Mouse (Mus musculus): ENCODE data around the gene Apol11a. TPM values are rescaled to one million over a fixed set of nuclear protein-coding genes. Genes with fewer than 3 reads are reported as not detected.
"Not testable (repeated sequence)": the region's sequence is repeated elsewhere in the genome, so short reads cannot be mapped to it uniquely, and the experiment has no call there.

Apol11a gene
- polyA plus RNA-seq (2012; ENCODE audit: insufficient read depth, insufficient read length, missing spikeins) = not detected in 2 replicates

- H3K27ac ChIP-seq (replicated peaks; ENCODE audit: low read depth, low read length); H3K4me1 ChIP-seq (ENCODE audit: control insufficient read depth, insufficient read depth, insufficient read length, low read length); H3K4me3 ChIP-seq (ENCODE audit: insufficient read depth, low read depth, low read length): not testable (repeated sequence)
Observed at GRCm38 (mm10) chr15:77507966-77508365, at the start of gene Apol11a. Gene Apol11a (plus strand): TSS chr15:77508271.

DNA sequence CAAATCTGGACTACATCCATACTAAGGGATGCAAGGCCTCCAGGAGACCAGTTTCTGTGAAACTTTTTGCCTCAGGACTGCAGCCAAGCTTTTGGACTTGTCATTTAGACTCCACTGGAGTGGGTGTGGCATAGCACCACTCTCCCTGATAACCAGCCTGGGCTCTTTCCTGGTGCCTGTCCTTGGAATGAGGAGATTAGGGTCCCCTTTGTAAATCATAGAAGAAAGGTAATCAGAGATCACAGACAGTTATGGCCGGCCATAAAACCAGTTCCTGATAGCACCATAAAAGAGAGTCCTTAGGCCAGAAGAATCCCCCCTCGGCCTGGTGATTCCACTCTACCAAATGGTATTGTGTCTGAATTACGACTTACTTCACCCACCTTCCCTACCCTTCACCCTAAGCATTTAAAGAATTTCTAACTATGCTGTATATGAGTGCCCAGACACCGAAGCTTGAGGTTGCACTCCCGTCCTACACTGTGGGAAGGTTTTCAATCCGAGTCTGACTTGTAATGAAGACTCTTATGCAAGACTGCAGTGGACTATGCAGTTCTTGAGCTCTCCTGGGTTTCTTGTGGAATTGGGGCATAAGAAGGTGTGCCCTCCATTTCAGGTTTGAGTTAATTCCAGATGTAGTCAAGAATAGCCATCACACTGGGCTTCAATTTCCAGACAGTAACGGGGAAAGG is 33.2 kb upstream of the Apol11a start:
- H3K4me1 ChIP-seq (ENCODE audit: control insufficient read depth, insufficient read depth, insufficient read length, low read length); H3K27ac ChIP-seq (replicated peaks; ENCODE audit: low read depth, low read length); H3K4me3 ChIP-seq (ENCODE audit: insufficient read depth, low read depth, low read length): not testable (repeated sequence)

- not testable (repeated sequence) for H3K27ac ChIP-seq (replicated peaks; ENCODE audit: low read depth, low read length); H3K4me3 ChIP-seq (ENCODE audit: insufficient read depth, low read depth, low read length); H3K4me1 ChIP-seq (ENCODE audit: control insufficient read depth, insufficient read depth, insufficient read length, low read length)
Observed at GRCm38 (mm10) chr15:77476693-77477092, 31.4 kb upstream of the Apol11a start, which contains the start of gene Apol10a. Gene Apol10a (plus strand): TSS chr15:77477047.

DNA sequence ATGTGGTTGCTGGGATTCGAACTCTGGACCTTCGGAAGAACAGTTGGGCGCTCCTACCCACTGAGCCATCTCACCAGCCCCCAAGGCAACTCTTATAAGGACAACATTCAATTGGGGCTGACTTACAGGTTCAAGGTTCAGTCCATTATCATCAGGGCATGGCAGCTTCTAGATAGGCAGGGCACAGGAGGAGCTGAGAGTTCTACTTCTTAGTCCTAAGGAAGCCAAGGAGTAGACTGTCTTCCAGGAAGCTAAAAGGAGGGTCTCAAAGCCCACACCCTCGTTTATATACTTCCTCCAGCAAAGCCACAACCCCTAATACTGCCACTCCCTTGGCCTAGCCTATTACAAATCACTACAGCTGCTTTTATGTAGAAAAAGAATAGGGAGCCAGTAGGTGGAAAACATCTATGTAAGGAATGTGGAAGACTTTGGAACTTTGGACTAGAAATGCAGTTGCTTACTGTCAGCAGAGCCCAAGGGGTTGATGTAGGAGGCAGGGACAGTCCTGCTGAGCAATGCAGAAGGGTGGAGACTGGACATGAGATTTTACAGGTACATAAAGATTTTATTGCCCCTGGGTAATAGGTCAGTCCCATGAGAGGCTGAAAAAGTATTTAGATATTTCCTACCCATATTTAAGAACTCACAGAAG is 25.8 kb upstream of the Apol11a start:
- no peaks in the 10 kb centered on the region for H3K4me1 ChIP-seq (ENCODE audit: control insufficient read depth, insufficient read depth, insufficient read length, low read length)
- H3K27ac ChIP-seq (replicated peaks; ENCODE audit: low read depth, low read length) = no peak overlapping the region
- no peak overlapping the region for H3K4me3 ChIP-seq (ENCODE audit: insufficient read depth, low read depth, low read length)

DNA sequence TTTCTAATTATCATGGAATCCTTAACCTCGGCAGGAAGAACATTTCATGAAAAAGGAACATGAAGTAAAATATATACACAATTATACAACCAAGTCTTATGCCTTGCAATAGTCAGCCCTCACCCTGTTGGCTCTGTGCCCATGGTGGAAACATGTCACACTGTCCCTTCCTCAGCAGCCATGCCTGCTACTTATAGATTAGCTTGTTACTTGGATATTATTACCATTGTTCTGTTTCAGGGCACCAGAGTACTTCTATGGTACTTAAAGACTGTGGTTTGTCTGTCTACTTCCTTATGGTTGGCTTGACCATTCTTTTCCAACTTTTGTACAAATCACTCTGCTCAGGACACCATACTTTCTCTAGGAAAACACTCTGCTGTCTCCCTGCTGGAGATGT is 14.9 kb upstream of the Apol11a start:
- H3K27ac ChIP-seq (replicated peaks; ENCODE audit: low read depth, low read length); H3K4me3 ChIP-seq (ENCODE audit: insufficient read depth, low read depth, low read length); H3K4me1 ChIP-seq (ENCODE audit: control insufficient read depth, insufficient read depth, insufficient read length, low read length): not testable (repeated sequence)

DNA sequence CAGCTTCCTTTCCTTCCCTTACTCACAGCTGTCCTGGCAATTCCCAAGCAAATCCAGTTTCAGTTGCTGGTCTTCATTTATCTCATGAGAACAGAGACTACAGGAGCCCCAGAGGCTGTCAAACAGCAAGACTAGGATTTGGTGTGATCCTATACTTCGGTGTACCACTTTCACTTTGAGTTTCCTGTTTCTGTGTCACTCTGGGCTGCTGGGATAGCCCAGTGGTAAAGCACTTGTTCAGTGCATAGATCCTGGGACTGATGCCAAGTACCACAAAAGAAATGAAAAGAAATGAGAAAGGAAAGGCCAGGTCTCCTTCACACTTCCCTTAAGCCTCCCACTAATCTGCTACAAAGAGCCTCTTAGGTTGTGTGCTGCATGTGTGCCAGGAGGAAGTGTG is 13.4 kb upstream of the Apol11a start:
- H3K27ac ChIP-seq (replicated peaks; ENCODE audit: low read depth, low read length); H3K4me1 ChIP-seq (ENCODE audit: control insufficient read depth, insufficient read depth, insufficient read length, low read length); H3K4me3 ChIP-seq (ENCODE audit: insufficient read depth, low read depth, low read length): not testable (repeated sequence)

- H3K4me3 ChIP-seq (ENCODE audit: insufficient read depth, low read depth, low read length); H3K4me1 ChIP-seq (ENCODE audit: control insufficient read depth, insufficient read depth, insufficient read length, low read length); H3K27ac ChIP-seq (replicated peaks; ENCODE audit: low read depth, low read length): not testable (repeated sequence)
Observed at GRCm38 (mm10) chr15:77520596-77520995, 12.5 kb downstream of the Apol11a start.

DNA sequence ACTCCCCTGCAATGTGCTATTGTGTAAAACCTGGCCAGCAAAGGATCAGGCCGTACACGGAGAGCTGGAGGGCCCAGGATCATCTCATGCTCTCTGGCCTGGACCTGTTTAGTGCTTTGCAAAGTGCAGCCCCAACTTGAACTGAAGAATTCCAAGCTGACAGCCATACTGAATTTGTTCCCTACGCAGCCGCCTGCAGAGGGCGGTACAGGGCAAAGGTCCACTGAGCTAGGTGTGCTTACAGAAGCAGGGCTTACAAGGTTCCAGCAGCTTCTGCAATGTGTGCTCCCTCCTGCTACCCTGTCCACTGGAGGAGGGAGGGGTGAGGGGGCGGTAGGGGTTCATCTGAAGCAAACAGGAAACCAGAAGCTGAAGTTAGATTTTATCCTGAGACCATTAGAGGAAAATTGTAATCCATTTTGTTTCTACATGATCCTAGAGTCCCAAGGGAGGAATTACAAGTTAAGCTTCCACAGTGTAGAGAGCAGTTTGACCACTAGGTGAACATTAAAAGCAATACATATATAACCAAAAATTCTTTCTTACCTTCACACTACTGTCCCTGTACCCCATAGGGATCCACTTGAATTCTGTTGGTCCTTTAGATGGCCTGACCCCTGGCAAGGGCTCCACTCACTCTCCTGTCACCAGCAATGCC is 15.2 kb downstream of the Apol11a start:
- H3K4me3 ChIP-seq (ENCODE audit: insufficient read depth, low read depth, low read length); H3K27ac ChIP-seq (replicated peaks; ENCODE audit: low read depth, low read length); H3K4me1 ChIP-seq (ENCODE audit: control insufficient read depth, insufficient read depth, insufficient read length, low read length): not testable (repeated sequence)

DNA sequence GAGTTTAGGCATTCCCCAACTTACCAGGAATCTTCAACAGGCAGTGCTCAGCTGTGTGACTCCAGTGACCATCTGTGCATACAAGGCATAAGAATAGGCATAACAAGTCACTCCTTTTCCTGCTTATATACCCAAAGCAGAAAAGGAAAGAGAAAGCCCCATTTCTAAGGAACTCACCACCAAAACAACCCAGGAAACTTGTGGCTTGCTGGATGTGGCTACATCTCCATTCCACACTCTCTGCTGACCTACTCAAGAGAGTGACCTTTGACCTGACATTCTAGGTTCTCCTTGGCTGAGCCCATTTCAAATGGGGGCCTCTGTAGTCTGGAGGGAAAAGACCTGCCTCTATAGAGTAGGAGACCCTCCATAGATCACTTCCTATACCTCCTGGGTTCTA is 25.1 kb downstream of the Apol11a start, which contains the start of gene Apol7c:
Gene Apol7c, minus strand, starts transcription at position 101 of the 400 bp plus-strand sequence.
- H3K27ac ChIP-seq (replicated peaks; ENCODE audit: low read depth, low read length) = no peak within 1 kb of the TSS
- H3K4me3 ChIP-seq (ENCODE audit: insufficient read depth, low read depth, low read length) = no peak within 1 kb of the TSS
- H3K4me1 ChIP-seq (ENCODE audit: control insufficient read depth, insufficient read depth, insufficient read length, low read length) = no peaks in the 10 kb centered on the region

DNA sequence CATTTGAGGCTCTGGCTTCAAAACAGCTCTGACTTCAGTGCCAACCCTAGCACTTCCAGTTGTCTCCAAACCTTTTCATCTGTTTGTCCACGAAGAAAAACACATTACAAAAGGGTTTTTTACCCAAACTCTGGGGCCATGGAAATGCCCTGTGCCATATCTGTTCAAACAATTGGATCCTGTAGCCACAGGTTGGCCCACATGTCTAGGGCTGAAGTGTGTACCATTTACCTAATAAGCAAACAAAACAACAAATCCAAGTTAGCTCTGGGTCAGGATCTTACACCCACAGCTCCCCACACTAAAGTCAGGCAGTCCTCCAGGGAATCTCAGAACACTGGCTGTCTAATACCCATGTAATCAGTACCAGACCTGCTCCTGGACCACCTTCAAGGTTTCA is 31.1 kb downstream of the Apol11a start:
- H3K4me3 ChIP-seq (ENCODE audit: insufficient read depth, low read depth, low read length); H3K27ac ChIP-seq (replicated peaks; ENCODE audit: low read depth, low read length); H3K4me1 ChIP-seq (ENCODE audit: control insufficient read depth, insufficient read depth, insufficient read length, low read length): not testable (repeated sequence)

- Histone ChIP-seq H3K4me3 (ENCODE audit: insufficient read depth, low read depth, low read length) (no peak within 1 kb of the TSS), H3K4me1 (ENCODE audit: control insufficient read depth, insufficient read depth, insufficient read length, low read length) (peaks cover 3% of the 10 kb centered on the region; the same call in 1 of the 2 replicates), H3K27ac (replicated peaks; ENCODE audit: low read depth, low read length) (no peak within 1 kb of the TSS)
Observed at GRCm38 (mm10) chr15:77561792-77562191, 53.7 kb downstream of the Apol11a start, which contains the start of gene 1700025B11Rik. Gene 1700025B11Rik (minus strand): TSS chr15:77561892.

DNA sequence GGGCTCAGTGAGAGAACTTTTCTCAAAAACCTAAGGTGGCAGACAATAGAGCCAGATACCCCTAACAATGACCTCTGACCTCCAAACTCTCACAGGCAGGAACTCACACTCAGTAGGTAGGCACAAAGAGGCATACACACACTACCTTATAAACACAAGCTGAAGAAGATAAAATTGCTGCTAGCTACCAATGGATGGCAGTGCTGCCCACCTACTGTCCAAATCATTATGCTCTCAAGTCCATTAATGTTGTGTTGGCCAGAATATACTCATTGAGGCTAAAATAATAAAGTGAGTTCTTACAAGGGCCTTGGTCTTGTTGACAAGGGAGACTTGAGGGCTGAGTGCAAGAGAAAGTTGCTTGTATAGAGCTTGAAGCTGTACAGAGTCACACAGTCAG is 55.1 kb downstream of the Apol11a start:
- no peak overlapping the region for H3K4me3 ChIP-seq (ENCODE audit: insufficient read depth, low read depth, low read length)
- H3K4me1 ChIP-seq (ENCODE audit: control insufficient read depth, insufficient read depth, insufficient read length, low read length) = peaks cover 3% of the 10 kb centered on the region; the same call in 1 of the 2 replicates
- no peak overlapping the region for H3K27ac ChIP-seq (replicated peaks; ENCODE audit: low read depth, low read length)

Other genes starting within 250 kb of the Apol11a start
- 23.6 and 30.5 TPM in 2 replicates for gene Rbfox2, start 201.3 kb upstream of the Apol11a start, polyA plus RNA-seq (2012; ENCODE audit: insufficient read depth, insufficient read length, missing spikeins)
- not detected in 2 replicates for gene Apol7a, start 109.2 kb upstream of the Apol11a start, polyA plus RNA-seq (2012; ENCODE audit: insufficient read depth, insufficient read length, missing spikeins)
- not detected in 2 replicates for gene Apol9a, start 97.1 kb upstream of the Apol11a start, polyA plus RNA-seq (2012; ENCODE audit: insufficient read depth, insufficient read length, missing spikeins)
- not detected in 2 replicates for gene Apol7b, start 60.8 kb upstream of the Apol11a start, polyA plus RNA-seq (2012; ENCODE audit: insufficient read depth, insufficient read length, missing spikeins)
- gene Apol10a, start 31.2 kb upstream of the Apol11a start, polyA plus RNA-seq (2012; ENCODE audit: insufficient read depth, insufficient read length, missing spikeins) = not detected in 2 replicates
- not detected in 2 replicates for gene Apol7c, start 25.0 kb downstream of the Apol11a start, polyA plus RNA-seq (2012; ENCODE audit: insufficient read depth, insufficient read length, missing spikeins)
- gene 1700025B11Rik, start 53.6 kb downstream of the Apol11a start, polyA plus RNA-seq (2012; ENCODE audit: insufficient read depth, insufficient read length, missing spikeins) = not detected in 2 replicates
- gene Apol10b, start 87.9 kb downstream of the Apol11a start, polyA plus RNA-seq (2012; ENCODE audit: insufficient read depth, insufficient read length, missing spikeins) = 1.9 and 4.3 TPM in 2 replicates
- not detected in 2 replicates for gene Gm36245, start 91.0 kb downstream of the Apol11a start, polyA plus RNA-seq (2012; ENCODE audit: insufficient read depth, insufficient read length, missing spikeins)
- gene Apol11b, start 135.0 kb downstream of the Apol11a start, polyA plus RNA-seq (2012; ENCODE audit: insufficient read depth, insufficient read length, missing spikeins) = not detected in 2 replicates
- not detected in 2 replicates for gene Apol7e, start 190.6 kb downstream of the Apol11a start, polyA plus RNA-seq (2012; ENCODE audit: insufficient read depth, insufficient read length, missing spikeins)
- gene Apol9b, start 220.8 kb downstream of the Apol11a start, polyA plus RNA-seq (2012; ENCODE audit: insufficient read depth, insufficient read length, missing spikeins) = not detected in 2 replicates
- not detected in 2 replicates for gene Apol8, start 248.7 kb downstream of the Apol11a start, polyA plus RNA-seq (2012; ENCODE audit: insufficient read depth, insufficient read length, missing spikeins)